ENCODE assay signal across 9 mouse cellular contexts in the genomic region with DNA sequence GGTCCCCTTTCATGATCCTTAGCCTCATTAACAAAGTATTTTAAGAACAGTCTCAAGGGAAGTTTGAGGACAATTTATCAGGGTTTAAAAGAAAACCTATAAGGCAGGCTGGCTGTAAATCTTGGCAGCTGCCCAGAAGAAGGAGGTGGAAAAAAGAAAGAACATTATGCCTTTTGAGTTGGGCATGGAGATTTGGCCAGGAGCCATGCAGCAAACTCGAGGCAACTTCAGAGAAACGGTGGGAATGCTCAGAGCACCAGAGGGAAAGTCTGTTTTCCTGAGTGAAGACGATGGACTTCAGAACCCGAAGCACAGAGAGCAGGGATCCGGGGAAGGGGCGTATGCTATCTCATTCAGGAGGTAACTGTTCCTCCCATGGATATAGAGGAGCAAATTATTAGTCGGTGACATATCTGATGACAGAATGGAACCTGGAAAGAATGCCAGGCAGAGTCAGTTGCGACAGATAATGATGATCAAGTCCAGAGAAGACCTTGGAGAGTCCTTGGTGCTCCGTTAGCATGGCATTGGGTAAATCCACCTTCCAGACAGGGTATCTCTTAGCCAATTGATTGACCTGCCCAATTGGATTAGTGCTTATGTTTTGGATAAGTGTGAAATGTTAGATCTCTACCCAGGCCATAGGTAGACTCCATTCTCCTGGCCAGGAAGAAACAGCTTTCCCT.
DNase-seq lines count a peak whose midpoint lies in the region; ATAC-seq and TF ChIP-seq lines count a peak whose summit lies in the region.
"Had no signal": no experiment of that assay in that cellular context is flagged by ENCODE, and none has a peak within 500 bp of the region (broad histone marks: within the 10 kb centered on the region; RNA-seq: fewer than 3 reads in every experiment).

No protein-coding gene starts in this region.

- peak; percentile 28 for DNase-seq in midbrain, embryonic 11.5 days (ENCODE audit: low spot score, missing footprints)
- no peak for DNase-seq in midbrain, embryonic 10.5 days (ENCODE audit: low spot score)
- DNase-seq in adrenal gland, postnatal 14 days = peak; percentile 43
- peak; percentile 38 to 43 for DNase-seq in left cerebral cortex, adult 2 months (ENCODE audit: extremely low spot score in 1 of 2, low spot score in 2 of 2)
- peak; percentile 44 for DNase-seq in right cerebral cortex, postnatal 4 days
- no peak for DNase-seq in gastrocnemius, postnatal 10 days
- DNase-seq in cerebellum, adult 2 months = no peak
- DNase-seq: embryo, embryonic 11 days; gastrocnemius, adult 2 months had no signal

- H3K9me3 ChIP-seq in midbrain, embryonic 11.5 days (ENCODE audit: control insufficient read depth, low read length) = no peaks in the 10 kb centered on the region
- no peaks in the 10 kb centered on the region for H3K9me3 ChIP-seq in midbrain, embryonic 10.5 days (replicated peaks)

- intact Hi-C loops in left cerebral cortex, adult 2 months (cut with DNase I) = no loop called here

- no peak overlapping the region for H3K9ac ChIP-seq in midbrain, embryonic 11.5 days (ENCODE audit: low read length)

- H3K27ac ChIP-seq in midbrain, embryonic 11.5 days (ENCODE audit: low read depth, low read length) = no peak overlapping the region
- H3K27ac ChIP-seq in midbrain, embryonic 10.5 days (replicated peaks) = no peak overlapping the region
- H3K27ac ChIP-seq in left cerebral cortex, adult 2 months = no peak overlapping the region
- no peak overlapping the region for H3K27ac ChIP-seq in cerebellum, adult 2 months (ENCODE audit: insufficient read depth, low read length)
- H3K27ac ChIP-seq: gastrocnemius, adult 2 months had no signal

- no peak for TF ChIP-seq POLR2A in cerebellum, adult 2 months (IDR thresholded peaks at IDR 0.05; ENCODE audit: borderline replicate concordance, insufficient read depth, low read length)

- ATAC-seq in midbrain, embryonic 11.5 days (ENCODE audit: low FRiP score) = no peak

- H3K4me3 ChIP-seq in midbrain, embryonic 11.5 days (ENCODE audit: low read depth, low read length) = no peak overlapping the region
- no peak overlapping the region for H3K4me3 ChIP-seq in midbrain, embryonic 10.5 days
- no peak overlapping the region for H3K4me3 ChIP-seq in left cerebral cortex, adult 2 months
- no peak overlapping the region for H3K4me3 ChIP-seq in cerebellum, adult 2 months (replicated peaks; ENCODE audit: insufficient read depth, low read depth, low read length)
- H3K4me3 ChIP-seq: gastrocnemius, adult 2 months had no signal

- no peak overlapping the region for H3K4me2 ChIP-seq in midbrain, embryonic 11.5 days

- no peak for TF ChIP-seq CTCF in left cerebral cortex, adult 2 months (IDR thresholded peaks at IDR 0.05)
- TF ChIP-seq CTCF in cerebellum, adult 2 months (IDR thresholded peaks at IDR 0.05; ENCODE audit: borderline replicate concordance, insufficient read depth, low read depth, low read length) = no peak

- 82% methylated on average over 9 of the region's 9 CpGs for WGBS in midbrain, embryonic 11.5 days
- 89% methylated on average over 9 of the region's 9 CpGs for WGBS in midbrain, embryonic 10.5 days
- WGBS in cerebellum, adult 2 months = 58% methylated on average over 9 of the region's 9 CpGs

- H3K27me3 ChIP-seq in midbrain, embryonic 11.5 days (ENCODE audit: control insufficient read depth, insufficient read depth, low read length) = no peaks in the 10 kb centered on the region
- H3K27me3 ChIP-seq in midbrain, embryonic 10.5 days (ENCODE audit: low read depth, poor library complexity, severe bottlenecking) = 0 out of 2 replicates have a peak, but pooled peaks cover 3% of the 10 kb centered on the region
- no peaks in the 10 kb centered on the region for H3K27me3 ChIP-seq in cerebellum, adult 2 months (ENCODE audit: control insufficient read depth, insufficient read depth, low read length)

- H3K36me3 ChIP-seq in midbrain, embryonic 11.5 days (ENCODE audit: control insufficient read depth, insufficient read depth, low read length) = no peaks in the 10 kb centered on the region
- H3K36me3 ChIP-seq in midbrain, embryonic 10.5 days = no peaks in the 10 kb centered on the region

- H3K4me1 ChIP-seq in midbrain, embryonic 11.5 days (ENCODE audit: control insufficient read depth, insufficient read depth, low read length) = peaks cover 1% of the 10 kb centered on the region; the same call in 1 of the 2 replicates
- H3K4me1 ChIP-seq in midbrain, embryonic 10.5 days = peaks cover 13% of the 10 kb centered on the region
- no peaks in the 10 kb centered on the region for H3K4me1 ChIP-seq in cerebellum, adult 2 months (ENCODE audit: control insufficient read depth, insufficient read depth, low read length)

Comparison
In these comparisons a context has a peak if more than half of its experiments do, and no peak if none do; other contexts are left out.
1. DNase-seq: peak in midbrain, embryonic 11.5 days (single experiment), adrenal gland, postnatal 14 days (single experiment), left cerebral cortex, adult 2 months (2 of 2) and right cerebral cortex, postnatal 4 days (single experiment); none in midbrain, embryonic 10.5 days (single experiment), gastrocnemius, postnatal 10 days (single experiment) and cerebellum, adult 2 months (0 of 2).